Mouse (Mus musculus) kidney, postnatal 0 days (tissue): Measurements from ENCODE around the gene Pik3cb. TPM values are rescaled to one million over a fixed set of nuclear protein-coding genes. Genes with fewer than 3 reads are reported as not detected.
A peak's percentile ranks its signal among the peaks of the same experiment; 100 is the strongest.

ENCODE experiments used
- ATAC-seq: fragments of 200-750 bp; cut with Nextera tagmentation; replicated peaks from 2 replicates; pipeline ENCODE4 v1.8.0; 2017; ENCODE audit warnings: low read depth, moderate number of reproducible peaks, moderate TSS enrichment, moderate library complexity; ENCODE audit not compliant: low FRiP score
- DNase-seq: peaks from one replicate; pipeline ENCODE4 v3.0.0-alpha.2; 2016; ENCODE audit warnings: low spot score
- H3K27ac ChIP-seq: fragments of 300-500 bp; sonication (generic); 2 replicates; pipeline ENCODE4 v1.5.1; 2014; ENCODE audit warnings: mild to moderate bottlenecking
- H3K27me3 ChIP-seq: fragments of 300-500 bp; sonication (generic); 2 replicates; pipeline ENCODE4 v1.6.1; 2014; ENCODE audit warnings: low read length, mixed read lengths; ENCODE audit not compliant: insufficient read depth
- H3K36me3 ChIP-seq: fragments of 300-500 bp; sonication (generic); 2 replicates; pipeline ENCODE4 v1.6.1; 2014; ENCODE audit warnings: low read length, mixed read lengths; ENCODE audit not compliant: insufficient read depth
- H3K4me1 ChIP-seq: fragments of 300-500 bp; sonication (generic); replicated peaks from 2 replicates; pipeline ENCODE4 v1.6.1; 2014; ENCODE audit warnings: antibody characterized with exemption, low read length, mixed read lengths; ENCODE audit not compliant: insufficient read depth
- H3K4me2 ChIP-seq: fragments of 300-500 bp; sonication (generic); 2 replicates; pipeline ENCODE4 v1.6.1; 2014; ENCODE audit warnings: mild to moderate bottlenecking, low read length, moderate library complexity, mixed read lengths
- H3K4me3 ChIP-seq: fragments of 300-500 bp; sonication (generic); replicated peaks from 2 replicates; pipeline ENCODE4 v1.5.1; 2014; ENCODE audit warnings: low read depth, low read length
- H3K9ac ChIP-seq: fragments of 300-500 bp; sonication (generic); 2 replicates; pipeline ENCODE4 v1.6.1; 2014; ENCODE audit warnings: low read depth, low read length
- H3K9me3 ChIP-seq: fragments of 300-500 bp; sonication (generic); replicated peaks from 2 replicates; pipeline ENCODE4 v1.6.1; 2016; ENCODE audit warnings: low read length, inconsistent platforms, mixed read lengths
- CTCF ChIP-seq: IDR thresholded peaks from 2 replicates; pipeline ENCODE4 v1.5.1; 2016; ENCODE audit warnings: antibody characterized with exemption, low read depth, mild to moderate bottlenecking, moderate library complexity
- WGBS: fragments of 180-500 bp; shearing (Covaris S2); extraction: QIAGEN DNeasy Blood & Tissue Kit; methylation state at CpG from one replicate; pipeline ENCODE4 v1.1.7; 2014; 5-methylcytosine and 5-hydroxymethylcytosine counted together
- polyA plus RNA-seq: library from polyadenylated mRNA; unstranded; fragments of >200 nt; fragmentation: Nextera tagmentation; extraction: Ambion mirVana; gene quantifications from 2 replicates; pipeline ENCODE4 v1.2.1, GENCODE M21; 2015

The Pik3cb gene
- 1.3 and 1.9 TPM in 2 replicates for polyA plus RNA-seq

DNA sequence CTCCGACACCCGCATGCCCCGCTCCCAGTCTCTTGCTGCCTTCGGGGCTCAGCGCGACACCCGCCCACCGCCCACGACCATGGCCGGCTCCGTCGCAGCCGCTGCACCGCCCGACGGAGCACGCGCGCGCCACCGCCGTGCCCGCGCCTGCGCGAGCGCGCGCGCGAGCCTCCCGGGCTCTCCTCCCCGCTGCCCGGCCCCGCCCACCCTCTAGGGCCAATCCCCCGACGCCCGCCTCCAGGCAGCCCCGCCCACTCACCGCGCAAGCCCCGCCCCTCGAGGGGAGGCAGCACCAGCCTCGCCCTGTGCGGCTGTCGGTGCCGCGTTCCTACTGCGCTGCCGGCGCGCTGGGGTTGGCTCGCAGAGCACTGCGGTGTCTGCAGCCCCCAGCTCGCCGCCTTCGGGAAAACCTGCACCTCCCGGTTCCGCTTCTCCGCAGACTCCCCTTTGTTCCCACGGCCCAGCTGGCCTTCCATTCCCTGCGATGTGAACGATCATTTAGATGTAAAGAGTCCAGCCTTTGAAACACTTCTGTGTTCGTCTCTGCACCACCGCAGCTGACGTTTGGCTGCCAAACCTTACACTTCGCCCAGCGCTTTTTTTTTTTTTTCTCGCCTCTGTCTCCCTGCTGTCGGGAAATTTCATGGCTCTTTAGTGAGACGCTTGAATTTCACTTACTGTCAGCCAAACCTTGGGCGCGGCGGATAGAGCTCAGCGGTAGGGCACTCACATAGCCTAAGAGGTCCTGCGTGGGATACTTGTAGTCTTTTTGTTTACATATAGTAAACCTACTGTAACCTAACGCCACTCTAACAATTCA, at the start of gene Pik3cb:
TSS of gene Pik3cb (minus strand) at position 559 of the 820 bp plus-strand sequence.
- ATAC-seq (peak; percentile 94), DNase-seq (peak; percentile 89)
- Histone ChIP-seq H3K4me1 (no peaks in the 10 kb centered on the region), H3K4me2 (peak within 1 kb of the TSS; percentile 81), H3K4me3 (peak within 1 kb of the TSS; percentile 85), H3K27me3 (no peaks in the 10 kb centered on the region), H3K36me3 (no peaks in the 10 kb centered on the region), H3K27ac (0 out of 2 replicates have a peak within 1 kb of the TSS, but pooled peaks have one; percentile 42), H3K9ac (peak within 1 kb of the TSS; percentile 87), H3K9me3 (no peaks in the 10 kb centered on the region)
- no peak for TF ChIP-seq CTCF
- under 1% methylated on average over 67 of the region's 77 CpGs for WGBS

DNA sequence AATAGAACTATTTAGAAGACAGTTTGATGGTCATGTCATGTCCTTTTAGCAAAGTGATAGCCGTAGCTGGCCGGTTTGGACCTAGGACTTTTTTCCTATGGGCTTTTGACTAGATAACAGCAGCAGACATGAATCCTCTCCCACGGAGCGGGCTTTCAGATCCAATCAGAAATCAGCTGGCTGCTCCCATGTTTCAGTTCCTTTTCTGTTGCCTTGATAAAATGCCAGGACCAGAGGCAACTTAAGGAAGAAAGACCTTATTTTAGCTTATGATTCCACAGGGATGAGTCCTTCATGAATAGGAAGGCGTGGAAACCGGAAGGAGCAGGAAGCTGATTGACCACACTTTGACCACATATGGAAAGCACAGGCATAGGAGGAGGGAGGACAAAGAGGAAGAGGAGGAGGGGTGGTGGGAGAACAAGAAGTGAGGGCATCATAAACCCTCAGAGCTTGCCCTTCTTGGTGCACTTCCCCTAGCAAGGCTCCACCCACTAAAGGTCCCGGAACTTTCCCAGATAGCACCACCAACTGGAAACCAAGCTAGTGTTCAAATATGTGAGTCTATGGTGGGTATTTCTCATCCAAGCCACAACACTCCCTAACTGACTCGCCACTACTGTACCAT, 42.7 kb upstream of the Pik3cb start:
- no peak overlapping the region for H3K4me3 ChIP-seq
- no peaks in the 10 kb centered on the region for H3K9me3 ChIP-seq
- H3K9ac ChIP-seq, result no peak overlapping the region
- H3K4me1 ChIP-seq, result no peaks in the 10 kb centered on the region
- no peak for DNase-seq
- no peaks in the 10 kb centered on the region for H3K36me3 ChIP-seq
- H3K27me3 ChIP-seq, result no peaks in the 10 kb centered on the region
- ATAC-seq, result no peak
- WGBS, result 68% methylated on average over 8 of the region's 8 CpGs
- no peak overlapping the region for H3K27ac ChIP-seq
- no peak overlapping the region for H3K4me2 ChIP-seq
- TF ChIP-seq CTCF, result no peak

DNA sequence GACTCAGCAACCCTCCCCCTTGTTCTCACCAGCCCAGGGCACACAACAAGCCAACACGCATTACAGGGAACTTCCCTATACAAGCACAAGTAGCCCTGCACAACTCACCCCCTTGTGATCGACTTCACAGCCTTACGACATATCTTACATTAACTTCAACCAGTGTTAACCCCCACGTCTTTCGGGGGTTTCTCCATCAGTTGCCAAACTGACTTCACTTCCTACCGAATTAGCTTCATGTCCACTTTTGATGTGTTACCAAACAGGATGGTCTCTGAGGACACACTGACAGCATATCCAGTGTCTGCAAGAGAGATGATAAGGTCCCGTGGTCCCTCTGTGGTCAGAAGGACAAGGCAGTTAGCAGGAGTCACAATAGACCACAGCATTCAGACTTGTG, 41.7 kb upstream of the Pik3cb start:
- 90% methylated on average over 7 of the region's 7 CpGs for WGBS
- no peak overlapping the region for H3K4me3 ChIP-seq
- no peaks in the 10 kb centered on the region for H3K27me3 ChIP-seq
- H3K4me2 ChIP-seq, result no peak overlapping the region
- no peak overlapping the region for H3K27ac ChIP-seq
- H3K36me3 ChIP-seq, result no peaks in the 10 kb centered on the region
- H3K4me1 ChIP-seq, result no peaks in the 10 kb centered on the region
- no peak overlapping the region for H3K9ac ChIP-seq
- H3K9me3 ChIP-seq, result no peaks in the 10 kb centered on the region
- DNase-seq, result no peak
- ATAC-seq, result no peak
- TF ChIP-seq CTCF, result no peak

DNA sequence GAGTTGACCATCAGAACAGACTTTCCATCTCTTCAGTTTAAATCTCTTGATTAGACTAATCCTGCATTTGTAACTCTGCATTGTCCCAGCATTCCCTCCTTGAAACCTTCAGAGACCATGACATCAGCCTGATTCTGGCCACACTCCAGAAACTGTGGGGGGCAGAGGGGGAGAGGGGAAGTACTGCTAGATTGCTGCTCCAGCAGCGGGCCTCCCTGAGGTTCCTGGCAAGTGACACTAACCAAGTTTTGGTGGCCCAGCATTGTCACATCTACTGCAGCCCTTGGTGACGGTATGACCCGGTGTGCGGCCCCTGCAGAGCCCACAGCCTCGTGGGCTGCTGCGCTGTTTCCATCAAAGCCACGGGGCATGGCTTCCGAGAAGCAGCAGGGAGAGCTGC, 39.9 kb upstream of the Pik3cb start:
- H3K4me1 ChIP-seq, result no peaks in the 10 kb centered on the region
- H3K9me3 ChIP-seq, result no peaks in the 10 kb centered on the region
- H3K27me3 ChIP-seq, result no peaks in the 10 kb centered on the region
- no peaks in the 10 kb centered on the region for H3K36me3 ChIP-seq
- H3K27ac ChIP-seq, result no peak overlapping the region
- WGBS, result 68% methylated on average over 8 of the region's 8 CpGs
- DNase-seq (no peak), ATAC-seq (no peak)
- no peak overlapping the region for H3K4me2 ChIP-seq
- no peak overlapping the region for H3K4me3 ChIP-seq
- no peak overlapping the region for H3K9ac ChIP-seq
- no peak for TF ChIP-seq CTCF

DNA sequence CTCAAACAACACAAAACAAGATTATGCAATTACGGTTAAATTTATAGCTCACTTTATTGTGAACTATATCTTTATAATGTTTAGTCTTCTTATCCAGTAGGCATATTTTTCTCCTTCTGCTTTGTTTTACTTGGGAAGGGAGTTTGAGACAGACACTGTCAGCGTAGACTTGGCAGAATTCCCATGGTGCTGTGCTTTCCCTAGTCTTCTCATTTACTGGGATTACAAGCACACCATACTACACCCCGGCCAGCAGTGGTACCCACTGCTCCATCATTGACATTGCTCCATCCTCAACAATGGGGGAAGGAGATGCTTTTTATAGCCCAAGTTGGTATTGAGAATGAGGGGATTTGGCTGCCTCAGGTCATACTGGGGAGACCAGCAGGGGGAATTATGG, 38.3 kb upstream of the Pik3cb start:
- H3K9me3 ChIP-seq, result no peaks in the 10 kb centered on the region
- no peaks in the 10 kb centered on the region for H3K27me3 ChIP-seq
- no peak for ATAC-seq
- H3K4me2 ChIP-seq, result no peak overlapping the region
- no peaks in the 10 kb centered on the region for H3K4me1 ChIP-seq
- no peak overlapping the region for H3K27ac ChIP-seq
- no peaks in the 10 kb centered on the region for H3K36me3 ChIP-seq
- no peak overlapping the region for H3K4me3 ChIP-seq
- WGBS, result 75% methylated on average over 3 of the region's 3 CpGs
- no peak overlapping the region for H3K9ac ChIP-seq
- no peak for DNase-seq
- TF ChIP-seq CTCF, result no peak

DNA sequence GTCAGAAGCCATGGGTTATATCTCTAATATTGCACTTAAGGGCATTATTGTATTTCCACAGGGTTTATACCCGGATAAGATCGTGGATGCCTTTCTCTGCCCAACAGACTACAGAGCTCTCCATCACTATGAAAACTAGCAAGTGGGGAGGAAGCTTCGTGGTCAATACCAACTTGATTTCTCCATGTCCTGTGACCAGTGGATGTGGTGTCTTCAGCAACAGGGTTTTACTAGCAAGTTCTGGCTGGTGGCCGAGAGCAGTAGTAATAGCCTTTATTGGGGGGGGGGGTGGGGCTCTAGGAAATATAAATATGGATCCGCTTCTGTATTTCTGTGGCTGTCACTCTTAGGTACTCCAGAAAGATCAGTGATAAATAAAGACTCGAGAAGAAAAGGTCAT, 35.4 kb upstream of the Pik3cb start:
- Histone ChIP-seq H3K4me3 (no peak overlapping the region), H3K4me2 (no peak overlapping the region), H3K27me3 (no peaks in the 10 kb centered on the region), H3K9me3 (no peaks in the 10 kb centered on the region), H3K4me1 (no peaks in the 10 kb centered on the region), H3K9ac (no peak overlapping the region), H3K27ac (no peak overlapping the region), H3K36me3 (no peaks in the 10 kb centered on the region)
- no peak for DNase-seq
- no peak for ATAC-seq
- TF ChIP-seq CTCF, result no peak
- 84% methylated on average over 6 of the region's 6 CpGs for WGBS
